Mouse (Mus musculus) small intestine, adult 2 months (tissue): ENCODE measurements around the gene Rabep1.

Source experiments
- CTCF ChIP-seq: fragments of 200-500 bp; IDR thresholded peaks from 2 replicates; pipeline ENCODE4 v1.5.1; 2012; ENCODE audit warnings: low read depth, mild to moderate bottlenecking, control low read depth, inconsistent platforms, low read length, moderate library complexity, mixed read lengths; ENCODE audit not compliant: insufficient replicate concordance, insufficient read length; ENCODE audit errors: extremely low read depth
- POLR2A ChIP-seq: fragments of 200-500 bp; IDR thresholded peaks from 2 replicates; pipeline ENCODE4 v1.6.1; 2012; ENCODE audit warnings: low read depth, mild to moderate bottlenecking, control low read depth, inconsistent platforms, low read length, moderate library complexity

DNA sequence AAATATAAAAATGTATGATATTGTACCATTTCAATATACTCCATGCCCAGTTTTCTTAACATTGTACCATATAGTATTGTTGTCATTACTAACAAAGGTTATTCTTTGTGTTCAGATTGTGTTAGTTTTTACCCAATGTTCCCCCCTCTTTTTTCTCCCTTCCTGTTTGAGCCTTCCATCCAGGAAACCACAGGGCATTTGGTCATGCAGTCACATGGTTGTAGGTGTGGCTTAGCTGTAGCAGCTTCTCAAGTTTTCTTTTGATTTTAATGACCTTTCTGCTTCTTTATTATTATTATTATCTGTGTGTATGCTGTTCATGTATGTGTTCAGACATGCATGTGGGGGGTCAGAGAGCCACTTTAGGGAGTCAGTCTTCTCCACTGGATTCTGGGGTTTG lies 47.0 kb downstream of the Rabep1 start:
- TF ChIP-seq CTCF = no peak
- no peak for TF ChIP-seq POLR2A
